Mouse (Mus musculus) bone marrow macrophage, adult 2 months (primary cell): ENCODE measurements around the gene Galnt6.

Experiments
- CTCF ChIP-seq: IDR thresholded peaks from 2 replicates; pipeline ENCODE4 v1.5.1; 2012; ENCODE audit warnings: low read depth, mild to moderate bottlenecking, low read length, moderate library complexity
- POLR2A ChIP-seq: IDR thresholded peaks from 2 replicates; pipeline ENCODE4 v1.6.1; 2012; ENCODE audit warnings: mild to moderate bottlenecking, low read depth, low read length, borderline replicate concordance

DNA sequence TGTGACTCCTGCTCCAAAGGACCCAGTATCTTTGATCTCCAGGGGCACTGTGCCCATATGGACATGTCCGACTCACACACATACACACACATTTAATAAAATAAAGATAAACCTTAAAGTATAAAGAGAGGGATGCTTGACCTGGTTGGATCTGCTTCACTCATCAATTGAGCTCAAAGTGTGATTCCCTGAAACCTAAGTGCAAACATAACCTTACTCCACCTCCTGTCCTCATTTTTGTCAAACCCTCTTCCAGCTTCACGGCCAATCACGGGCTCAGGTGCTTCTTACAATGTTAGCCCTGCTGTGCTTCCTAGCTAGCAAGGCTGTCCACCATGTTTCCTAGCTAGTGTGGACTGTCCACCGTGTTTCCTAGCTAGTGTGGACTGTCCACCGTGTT, 74.0 kb downstream of the Galnt6 start:
- TF ChIP-seq CTCF (no peak), POLR2A (no peak)
